Mouse (Mus musculus): ENCODE measurements around the gene Dock9.

Gene Dock9

DNA sequence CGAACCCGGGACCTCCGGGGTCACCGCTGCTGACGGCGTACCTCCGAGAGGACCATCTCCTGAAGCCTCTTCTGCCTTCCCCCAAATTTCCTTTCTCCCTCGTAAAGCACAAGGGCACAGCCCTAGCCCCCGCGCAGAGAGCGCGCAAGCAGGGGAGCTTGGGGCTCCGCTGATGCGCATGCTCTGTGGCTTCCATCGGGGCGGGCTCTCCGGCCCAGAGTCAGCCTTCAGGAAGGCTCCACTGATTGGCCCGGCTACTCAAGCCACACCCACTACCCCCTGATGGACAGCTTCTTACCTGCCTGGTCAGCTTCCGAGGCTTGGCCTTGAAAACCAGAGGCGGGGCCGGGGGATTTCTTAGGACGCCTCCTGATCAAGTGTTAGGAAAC lies 768 bp upstream of the Dock9 start:
- CTCF ChIA-PET, result interaction anchor here (0.5 to 2.7 kb wide), 10 partner anchors 11 to 735 kb away, joined by 3 to 13 read pairs (median 4); partner anchors contain the start of gene Pcca (in 1 of the 4)
- POLR2A ChIA-PET, result interaction anchor here (0.5 to 3.7 kb wide), 81 partner anchors 8 to 1478 kb away, joined by 3 to 21 read pairs (median 4); partner anchors contain the start of genes Ubac2 (in 2 of the 4), Clybl (in 1 of the 4), Gpr18 (in 1 of the 4) and Slc15a1 (in 1 of the 4)

GRCm38 (mm10) chr14:121796571-121797456 lies 823 bp downstream of the Dock9 start:
- POLR2A ChIA-PET, result interaction anchor here (0.6 to 3.7 kb wide), 33 partner anchors 8 to 678 kb away, joined by 3 to 21 read pairs (median 4); partner anchors contain the start of genes Ubac2 (in 2 of the 4) and Zic2 (in 1 of the 4)
- CTCF ChIA-PET, result interaction anchor here in 1 of 4 experiments (2.7 kb wide), 1 partner anchor 20 kb away, joined by 13 read pairs; no protein-coding TSS in a partner anchor

DNA sequence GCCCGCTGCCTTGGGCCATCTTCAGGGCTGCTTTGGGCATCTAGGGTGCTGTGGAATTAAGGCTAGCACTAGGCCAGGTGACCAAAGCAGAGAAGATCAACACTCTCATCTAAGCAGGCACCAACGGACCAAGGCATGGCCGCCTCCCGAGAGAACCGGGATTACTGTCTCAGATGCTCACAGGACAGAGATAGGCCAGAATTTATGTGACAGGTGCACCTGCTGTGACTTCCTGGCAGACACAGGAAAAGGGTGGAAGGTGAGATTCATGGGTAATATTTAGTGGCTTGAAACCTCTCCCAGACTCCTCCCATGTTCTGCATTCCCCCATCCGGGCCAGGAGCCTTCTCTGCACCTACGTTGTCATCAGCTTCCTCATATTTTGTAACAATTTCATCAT lies 2.1 kb downstream of the Dock9 start:
- ChIA-PET CTCF (no interaction called here), POLR2A (interaction anchor here in 2 of 4 experiments (1.0 to 3.7 kb wide), 2 partner anchors 9 to 309 kb away, joined by 3 to 21 read pairs; no protein-coding TSS in a partner anchor)

GRCm38 (mm10) chr14:121793639-121794038 lies 4.0 kb downstream of the Dock9 start:
- POLR2A ChIA-PET, result no interaction called here
- CTCF ChIA-PET, result no interaction called here

GRCm38 (mm10) chr14:121791935-121792334 lies 5.7 kb downstream of the Dock9 start:
- POLR2A ChIA-PET, result interaction anchor here in 2 of 4 experiments (0.6 to 1.8 kb wide), 4 partner anchors 9 to 334 kb away, joined by 3 to 5 read pairs (median 4); no protein-coding TSS in a partner anchor
- CTCF ChIA-PET, result interaction anchor here in 1 of 4 experiments (0.6 kb wide), 1 partner anchor 16 kb away, joined by 4 read pairs; no protein-coding TSS in a partner anchor

- ChIA-PET CTCF (no interaction called here), POLR2A (interaction anchor here in 2 of 4 experiments (0.6 to 1.8 kb wide), 2 partner anchors 13 to 56 kb away, joined by 3 to 5 read pairs; no protein-coding TSS in a partner anchor)
Observed at GRCm38 (mm10) chr14:121791112-121791511, 6.5 kb downstream of the Dock9 start.

- ChIA-PET POLR2A (no interaction called here), CTCF (no interaction called here)
Observed at GRCm38 (mm10) chr14:121789273-121789672, 8.4 kb downstream of the Dock9 start.

DNA sequence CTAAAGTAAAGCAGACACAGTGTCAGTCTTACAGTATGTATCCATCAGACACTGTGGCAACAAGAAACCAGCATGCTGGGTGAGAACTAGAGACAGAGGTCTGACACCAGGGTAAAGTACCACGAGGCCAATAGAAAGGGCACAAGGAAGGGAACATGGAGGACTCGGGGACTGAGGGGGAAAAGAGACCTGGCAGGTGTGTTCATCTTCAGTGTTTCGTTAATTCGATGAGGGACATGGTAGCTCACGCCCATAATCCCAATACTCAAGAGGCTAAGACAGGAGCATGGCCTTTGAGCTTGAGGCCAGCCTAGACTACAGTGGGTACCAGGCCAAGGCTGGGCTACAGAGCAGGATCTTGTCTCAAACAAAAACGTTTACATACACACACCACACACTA lies 9.2 kb downstream of the Dock9 start:
- CTCF ChIA-PET, result interaction anchor here in 1 of 4 experiments (1.9 kb wide), 1 partner anchor 12 kb away, joined by 5 read pairs; no protein-coding TSS in a partner anchor
- POLR2A ChIA-PET, result interaction anchor here in 2 of 4 experiments (0.6 to 3.4 kb wide), 6 partner anchors 9 to 96 kb away, joined by 3 to 21 read pairs (median 8); partner anchors contain the start of gene Dock9 (in 2 of the 2)

DNA sequence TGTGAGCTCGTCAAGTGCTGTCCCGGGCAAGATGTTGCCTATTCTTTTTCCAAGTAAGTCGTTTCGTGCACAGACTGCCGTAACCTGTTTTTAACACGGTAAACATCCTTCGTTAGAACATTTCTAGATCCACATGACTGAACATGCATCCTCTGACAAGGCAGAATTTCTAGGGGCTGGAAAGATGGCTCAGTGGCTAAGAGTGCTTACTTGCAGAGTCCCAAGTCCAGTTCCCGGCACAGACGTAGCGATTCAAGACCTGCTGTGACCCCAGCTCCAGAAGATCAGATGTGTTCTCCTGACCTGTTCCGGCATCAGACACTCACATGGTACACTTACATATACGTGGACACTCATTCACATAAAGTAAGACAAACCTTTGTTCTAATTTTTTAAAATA lies 10.2 kb downstream of the Dock9 start:
- POLR2A ChIA-PET, result interaction anchor here (0.5 to 3.4 kb wide), 9 partner anchors 10 to 192 kb away, joined by 3 to 21 read pairs (median 7); partner anchors contain the start of gene Dock9 (in 3 of the 4)
- CTCF ChIA-PET, result interaction anchor here in 2 of 4 experiments (0.8 to 1.9 kb wide), 5 partner anchors 11 to 17 kb away, joined by 3 to 5 read pairs (median 3); no protein-coding TSS in a partner anchor

DNA sequence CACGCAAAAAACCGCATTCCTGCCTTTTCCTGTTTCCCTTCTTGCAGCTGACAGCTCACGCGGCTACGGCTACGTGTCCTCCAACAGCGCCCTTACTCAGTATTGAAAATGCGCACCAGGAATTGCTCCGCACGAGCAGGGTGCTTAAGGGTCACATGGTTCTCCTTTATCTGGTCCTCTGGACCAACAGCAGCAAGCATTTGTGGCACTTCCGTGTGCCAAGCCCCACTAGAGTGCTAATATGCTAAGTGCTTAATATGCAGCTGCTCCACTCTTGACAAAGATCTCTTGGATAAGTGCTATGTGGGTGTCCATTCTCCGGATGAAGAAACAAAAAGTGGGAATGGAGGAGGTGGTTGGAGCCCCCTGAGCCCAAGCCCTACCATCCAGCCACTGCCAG lies 10.7 kb downstream of the Dock9 start:
- CTCF ChIA-PET, result interaction anchor here in 2 of 4 experiments (0.8 to 1.9 kb wide), 5 partner anchors 10 to 17 kb away, joined by 3 to 5 read pairs (median 3); no protein-coding TSS in a partner anchor
- POLR2A ChIA-PET, result interaction anchor here (0.8 to 3.4 kb wide), 7 partner anchors 10 to 14 kb away, joined by 3 to 21 read pairs (median 9); partner anchors contain the start of gene Dock9 (in 3 of the 4)

DNA sequence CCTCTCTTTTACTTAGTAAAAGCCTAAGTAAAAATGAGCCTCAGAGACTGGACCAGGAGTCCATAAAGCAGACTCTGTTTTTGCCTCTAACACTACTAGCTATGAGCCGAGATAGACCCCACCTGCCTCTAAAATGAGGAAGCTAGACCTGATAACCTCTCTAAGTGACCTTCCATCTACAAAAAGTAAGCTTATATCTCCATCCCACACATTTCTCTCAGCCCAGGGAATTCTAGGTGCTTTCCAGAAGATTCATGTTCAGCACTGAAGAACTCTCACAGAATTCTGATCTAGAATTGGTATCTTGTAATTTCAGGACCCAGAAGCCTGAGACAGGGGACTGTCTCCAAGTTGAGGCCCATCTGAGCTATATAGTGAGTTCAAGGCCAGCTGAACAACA lies 12.2 kb downstream of the Dock9 start:
- POLR2A ChIA-PET, result interaction anchor here in 2 of 4 experiments (2.6 to 3.4 kb wide), 3 partner anchors 12 to 13 kb away, joined by 9 to 21 read pairs (median 13); partner anchors contain the start of gene Dock9 (in 2 of the 2)
- CTCF ChIA-PET, result no interaction called here

DNA sequence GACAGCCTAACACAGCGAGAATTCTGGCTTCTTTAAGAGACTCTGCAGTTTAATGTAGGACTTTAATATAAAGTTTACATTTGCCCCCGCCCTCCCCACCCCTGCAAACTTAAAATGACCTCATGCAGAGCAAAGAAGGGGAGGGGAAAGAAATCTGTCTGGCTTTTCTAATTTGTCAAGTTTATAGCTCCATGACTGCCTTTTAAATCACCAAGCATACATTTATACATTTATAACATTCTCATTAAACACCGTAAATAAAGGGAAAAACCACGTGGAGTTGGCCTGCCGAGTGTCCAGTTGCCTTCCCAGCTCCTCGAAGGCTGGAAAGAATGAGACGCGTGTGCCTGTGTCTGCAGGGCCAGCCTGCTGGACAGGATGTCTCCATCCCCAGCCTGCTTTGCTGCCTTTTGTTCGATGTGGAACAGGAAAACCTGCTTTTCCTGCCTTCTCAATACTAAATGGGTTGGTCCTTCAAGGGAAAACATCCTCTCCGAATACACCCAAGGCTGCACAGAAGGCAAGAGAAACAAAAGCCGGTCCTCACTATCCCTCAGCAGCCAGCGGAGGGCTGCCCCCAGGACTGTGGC lies 16.6 kb downstream of the Dock9 start:
- ChIA-PET POLR2A (interaction anchor here in 3 of 4 experiments (0.6 to 1.4 kb wide), 3 partner anchors 16 to 1656 kb away, joined by 3 to 4 read pairs (median 3); partner anchors contain the start of gene Dock9 (in 1 of the 3)), CTCF (no interaction called here)

DNA sequence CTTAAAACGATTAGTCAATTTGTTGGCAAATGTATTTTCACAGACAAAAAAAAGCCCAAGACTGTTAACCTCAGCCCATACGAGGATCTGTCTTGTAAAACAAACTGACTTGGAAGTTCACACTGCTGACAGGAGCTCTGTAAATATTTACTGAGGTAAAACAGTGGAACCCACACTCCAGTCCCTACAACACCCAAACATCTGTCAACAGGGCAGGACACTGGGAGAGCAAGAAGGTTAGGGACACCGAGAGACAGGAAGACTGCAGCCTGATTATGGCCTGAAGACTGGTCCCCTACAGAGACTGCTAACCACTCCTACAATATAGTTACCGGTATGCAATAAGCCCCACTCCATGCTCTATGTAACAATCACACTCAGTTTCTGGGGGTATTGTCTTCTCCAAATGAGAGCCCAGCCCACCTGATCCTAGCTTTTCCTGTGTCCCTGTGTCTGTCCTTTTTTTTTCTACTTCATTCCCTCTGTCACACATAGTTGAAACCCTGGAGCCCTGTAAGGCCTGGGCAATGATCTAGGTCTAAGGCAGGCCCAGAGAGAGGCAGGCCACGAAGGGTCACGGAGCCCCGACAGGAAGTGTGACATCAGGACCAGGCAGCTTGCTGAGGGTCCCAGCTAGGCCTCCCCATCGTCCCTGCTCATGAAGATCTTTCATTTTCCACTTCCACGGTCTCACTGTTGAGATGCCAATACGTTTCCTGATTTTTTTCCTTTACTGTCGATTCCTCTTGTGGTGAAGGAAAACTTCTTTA lies 17.3 kb downstream of the Dock9 start:
- ChIA-PET POLR2A (interaction anchor here in 2 of 4 experiments (0.9 to 1.4 kb wide), 2 partner anchors 17 kb away, joined by 3 to 4 read pairs; partner anchors contain the start of gene Dock9 (in 1 of the 2)), CTCF (no interaction called here)

- POLR2A ChIA-PET, result no interaction called here
- CTCF ChIA-PET, result no interaction called here
Observed at GRCm38 (mm10) chr14:121779620-121780019, 18.0 kb downstream of the Dock9 start.

DNA sequence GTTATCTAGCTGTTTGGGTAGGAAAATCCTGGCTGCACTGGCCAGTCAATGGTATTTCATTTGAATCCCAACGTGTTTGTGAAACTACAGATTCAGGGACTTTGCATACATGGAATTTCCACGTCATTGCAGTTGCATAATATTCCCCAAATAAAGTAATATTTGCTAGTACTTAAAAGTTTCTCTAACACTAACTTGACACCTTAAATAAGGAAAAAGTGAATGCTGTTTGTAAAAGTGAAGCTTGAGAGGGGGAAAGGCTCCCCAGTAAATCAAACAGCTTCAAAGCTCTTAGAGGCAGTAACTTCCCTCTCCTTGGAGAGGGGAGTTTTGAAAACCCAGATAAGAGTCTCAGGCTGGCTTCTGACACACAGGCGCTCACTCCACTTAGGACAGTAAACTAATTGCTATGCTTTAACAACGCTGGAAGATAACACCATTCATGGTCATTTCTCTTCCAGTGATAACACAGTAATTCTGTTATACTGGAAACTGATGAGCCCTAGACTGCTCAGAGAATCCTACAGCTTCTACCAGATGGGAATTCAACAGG lies 20.3 kb downstream of the Dock9 start:
- ChIA-PET POLR2A (interaction anchor here in 2 of 4 experiments (1.0 to 3.0 kb wide), 7 partner anchors 8 to 181 kb away, joined by 3 to 18 read pairs (median 4); partner anchors contain the start of gene Dock9 (in 2 of the 2)), CTCF (interaction anchor here in 2 of 4 experiments (1.0 to 1.5 kb wide), 11 partner anchors 14 to 945 kb away, joined by 3 to 13 read pairs (median 3); partner anchors contain the start of gene Dock9 (in 1 of the 2))

GRCm38 (mm10) chr14:121776749-121777148 lies 20.9 kb downstream of the Dock9 start:
- CTCF ChIA-PET, result interaction anchor here in 2 of 4 experiments (0.7 to 1.5 kb wide), 17 partner anchors 10 to 945 kb away, joined by 3 to 13 read pairs (median 4); partner anchors contain the start of gene Dock9 (in 1 of the 2)
- POLR2A ChIA-PET, result interaction anchor here in 2 of 4 experiments (0.5 to 3.0 kb wide), 11 partner anchors 8 to 227 kb away, joined by 3 to 18 read pairs (median 4); partner anchors contain the start of gene Dock9 (in 2 of the 2)

DNA sequence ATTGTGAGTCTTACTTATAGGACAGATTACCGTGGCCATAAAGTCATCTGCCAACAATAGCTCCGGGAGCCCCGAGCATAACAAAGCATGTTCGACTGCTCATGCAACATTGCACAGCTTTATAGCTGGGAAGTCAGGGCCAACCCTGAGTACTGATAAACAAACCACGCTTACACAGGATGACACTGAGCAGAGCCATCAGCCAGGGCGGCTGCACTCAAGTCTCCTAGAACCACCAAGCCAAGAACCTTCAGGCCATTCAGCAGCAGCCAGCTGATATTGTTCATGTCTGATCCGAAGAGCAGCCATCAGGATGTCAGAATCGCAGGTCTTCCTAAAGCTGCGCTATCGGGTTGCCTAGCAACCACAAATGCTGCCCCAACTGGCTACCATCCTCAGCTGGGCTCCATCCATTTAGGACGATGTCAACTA lies 35.6 kb downstream of the Dock9 start:
- POLR2A ChIA-PET, result interaction anchor here in 1 of 4 experiments (0.9 to 1.6 kb wide), 2 partner anchors 25 to 35 kb away, joined by 3 to 4 read pairs; partner anchors contain the start of gene Dock9
- CTCF ChIA-PET, result interaction anchor here in 3 of 4 experiments (0.5 to 1.8 kb wide), 3 partner anchors 14 to 153 kb away, joined by 4 to 10 read pairs (median 6); no protein-coding TSS in a partner anchor

Data from embryonic stem cell, embryonic (primary cell).